Mouse (Mus musculus): ENCODE measurements around the gene Shroom1.

The Shroom1 gene

DNA sequence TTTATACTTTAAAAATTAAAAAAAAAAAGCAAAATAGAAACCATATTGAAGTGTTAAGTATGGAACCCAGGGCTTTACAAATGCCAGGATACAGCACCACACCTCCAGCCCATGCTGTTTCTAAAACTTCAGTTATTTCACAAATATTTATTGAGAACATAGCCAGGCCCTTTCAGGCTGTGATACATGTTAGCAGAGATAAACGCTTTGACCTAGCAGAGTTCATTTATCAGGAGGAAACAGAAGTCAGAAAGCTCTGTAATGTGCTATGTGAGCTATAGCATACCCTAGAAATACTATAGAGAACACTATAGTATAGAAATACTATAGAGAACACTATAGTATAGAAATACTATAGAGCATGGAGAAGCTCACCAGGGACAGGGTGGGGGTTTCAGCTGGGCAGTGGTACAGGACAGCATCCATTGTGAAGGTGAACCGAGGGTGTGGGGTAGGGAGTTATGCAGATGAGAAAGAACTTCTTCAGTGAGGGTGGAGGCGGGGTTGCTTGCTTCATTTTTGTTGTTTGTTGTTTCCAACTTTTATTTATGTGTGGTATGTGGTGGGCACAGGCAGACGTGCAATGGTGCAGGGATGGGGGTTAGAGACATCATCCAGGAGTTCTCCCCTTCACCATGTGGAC lies 24.2 kb downstream of the Shroom1 start:
- no peak for DNase-seq

DNA sequence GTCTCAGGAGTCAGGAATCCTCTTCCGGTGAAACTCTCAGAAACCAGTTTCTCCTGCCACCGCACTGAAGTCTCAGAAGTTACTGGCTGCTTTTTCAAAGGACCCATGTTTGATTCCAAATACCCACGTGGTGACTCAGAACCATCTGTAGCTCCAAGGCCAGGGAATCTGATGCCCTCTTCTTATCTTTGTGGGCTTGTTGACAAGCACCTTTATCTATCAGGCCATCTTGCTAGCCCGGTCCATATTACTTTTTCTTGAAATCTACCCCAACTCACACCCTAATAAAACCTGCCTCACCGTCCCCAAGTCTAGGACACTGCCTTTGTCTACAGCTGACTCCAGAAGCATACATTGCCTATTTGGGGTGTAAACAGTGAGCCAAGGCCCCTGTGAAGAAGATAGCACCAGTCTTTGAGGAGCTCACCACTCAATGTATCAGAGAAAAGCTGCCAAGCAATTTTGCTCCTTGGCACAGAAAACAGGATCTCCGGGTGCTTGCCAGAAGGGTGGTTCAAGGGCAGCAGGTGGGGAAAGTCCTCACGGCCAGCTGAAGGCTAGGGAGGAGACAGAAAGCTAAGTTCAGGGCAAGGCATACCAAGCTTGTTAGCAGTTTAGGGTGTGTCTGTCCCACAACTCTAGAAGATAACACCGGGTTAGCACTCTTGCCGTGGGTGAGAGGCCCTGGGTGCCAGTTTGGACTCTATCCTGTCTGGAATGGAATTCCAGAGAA lies 26.3 kb downstream of the Shroom1 start:
- peak; percentile 49 to 57 for DNase-seq

- DNase-seq: no peak
These were observed 28.7 kb downstream of the Shroom1 start for GRCm38 (mm10) chr11:53485719-53486118.

- peak in 1 of 2 experiments; percentile 21 for DNase-seq
These were observed 29.3 kb downstream of the Shroom1 start for GRCm38 (mm10) chr11:53486351-53486750.

DNA sequence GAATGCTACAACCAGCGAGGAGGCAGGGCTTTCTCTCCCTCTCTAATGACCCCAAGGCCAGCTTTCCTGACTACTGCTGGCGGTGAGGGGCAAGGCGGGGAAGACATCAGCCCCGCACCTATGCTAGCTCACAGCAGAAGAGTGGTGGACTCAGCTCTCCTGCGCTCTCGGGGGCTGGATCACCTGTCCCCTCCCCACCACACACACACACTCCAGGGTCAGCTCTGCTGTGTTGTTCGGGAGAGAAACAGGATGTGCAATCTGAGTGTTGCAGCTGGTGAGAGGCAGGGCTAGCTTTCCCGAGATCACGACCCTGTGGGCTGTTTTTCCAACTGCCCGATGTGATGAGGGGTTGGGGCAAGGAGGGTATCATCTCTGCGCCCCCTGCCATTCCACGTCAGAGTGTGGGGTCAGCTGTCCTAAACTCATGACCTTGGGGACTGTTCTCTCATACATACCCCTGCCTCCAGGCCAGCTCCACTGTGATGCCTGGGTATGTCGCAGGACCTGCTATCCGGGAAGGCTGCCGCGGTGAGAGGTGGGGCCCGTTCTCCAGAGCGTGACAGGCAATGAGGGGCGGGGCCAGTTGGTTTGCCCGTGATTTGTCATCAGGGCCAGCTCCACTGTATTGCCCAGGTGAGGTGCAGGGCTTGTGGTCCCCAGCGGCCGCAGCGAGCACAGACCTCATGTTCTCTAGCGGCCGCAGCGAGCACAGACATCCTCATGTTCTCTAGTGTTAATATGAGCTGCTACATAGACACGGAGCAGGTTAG lies 30.0 kb downstream of the Shroom1 start:
- DNase-seq: peak; percentile 78 to 83

GRCm38 (mm10) chr11:53489007-53489406 lies 32.0 kb downstream of the Shroom1 start:
- no peak for DNase-seq

GRCm38 (mm10) chr11:53489421-53489820 lies 32.4 kb downstream of the Shroom1 start:
- no peak for DNase-seq

GRCm38 (mm10) chr11:53491954-53492401 lies 35.0 kb downstream of the Shroom1 start:
- no peak for DNase-seq

GRCm38 (mm10) chr11:53493243-53493955 lies 36.4 kb downstream of the Shroom1 start:
- no peak for DNase-seq

DNA sequence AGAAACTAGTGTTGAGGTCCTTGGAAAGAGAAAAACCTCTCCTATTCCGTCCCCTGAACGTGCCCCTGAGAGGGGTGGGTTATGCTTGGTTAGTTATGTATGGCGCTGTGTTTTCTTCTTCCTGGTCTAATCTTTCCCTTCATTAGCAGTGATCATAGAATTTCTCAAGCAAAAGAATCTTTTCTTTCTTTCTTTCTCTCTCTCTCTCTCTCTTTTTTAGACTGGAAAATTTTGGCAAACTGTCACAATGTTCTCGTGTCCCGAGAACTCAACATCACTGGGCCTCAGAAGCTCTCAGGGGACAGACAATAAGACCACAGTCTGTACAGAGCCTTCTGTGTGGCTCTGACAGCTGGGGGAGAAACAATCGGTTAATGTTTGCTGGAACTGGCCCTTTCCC lies 38.4 kb downstream of the Shroom1 start:
- DNase-seq: no peak

DNA sequence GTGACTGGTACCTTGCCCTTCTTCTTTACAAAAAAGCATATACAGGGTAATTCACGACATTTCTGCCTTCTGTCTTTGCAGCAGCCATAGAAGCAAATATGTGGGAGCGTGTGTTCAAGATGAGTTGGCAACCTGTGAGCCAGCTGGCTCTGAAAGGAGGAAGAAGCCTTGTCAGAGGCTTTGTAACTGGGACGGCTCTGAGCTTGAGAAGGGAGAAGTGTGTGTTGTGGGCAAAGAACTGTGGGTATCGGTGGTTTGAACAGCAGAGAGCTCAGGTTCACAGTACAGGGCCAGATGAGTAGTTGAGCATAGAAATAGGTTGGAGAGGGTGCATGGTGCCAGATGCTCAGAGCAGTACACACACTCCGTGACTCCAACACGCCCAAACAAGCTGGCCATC lies 39.9 kb downstream of the Shroom1 start:
- peak; percentile 29 to 35 for DNase-seq

- DNase-seq: no peak
These were observed 43.6 kb downstream of the Shroom1 start for GRCm38 (mm10) chr11:53500569-53500968.

DNA sequence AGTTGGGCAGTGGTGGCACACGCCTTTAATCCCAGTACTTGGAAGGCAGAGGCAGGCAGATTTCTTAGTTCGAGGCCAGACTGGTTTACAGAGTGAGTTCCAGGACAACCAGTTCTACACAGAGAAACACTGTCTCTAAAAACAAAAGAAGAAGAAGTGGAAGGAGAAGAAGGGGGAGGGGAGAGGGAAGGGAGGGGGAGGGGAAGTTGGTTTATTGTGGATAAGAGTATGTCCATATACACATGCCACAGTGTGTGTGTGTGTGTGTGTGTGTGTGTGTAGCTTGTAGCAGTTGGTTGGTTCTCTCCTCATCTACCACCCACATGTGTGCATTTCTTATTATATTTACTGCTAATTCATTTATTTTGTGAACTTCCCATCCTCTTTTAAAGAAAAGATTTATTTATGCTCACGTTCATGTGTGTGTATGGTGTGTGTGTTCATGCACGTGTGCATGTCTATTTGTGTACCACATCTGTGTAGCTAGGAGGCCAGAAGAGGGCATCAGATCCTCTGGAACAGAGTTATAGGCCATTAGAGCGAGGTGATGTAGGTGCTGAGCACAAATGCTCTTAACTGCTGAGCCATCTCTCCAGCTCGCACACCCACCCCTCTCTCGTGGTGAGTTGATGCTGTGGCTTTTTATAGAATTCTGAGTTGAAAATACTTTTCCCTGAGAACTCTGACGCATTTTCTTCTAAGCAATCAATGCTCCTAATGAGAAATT lies 45.2 kb downstream of the Shroom1 start:
- DNase-seq: no peak

DNA sequence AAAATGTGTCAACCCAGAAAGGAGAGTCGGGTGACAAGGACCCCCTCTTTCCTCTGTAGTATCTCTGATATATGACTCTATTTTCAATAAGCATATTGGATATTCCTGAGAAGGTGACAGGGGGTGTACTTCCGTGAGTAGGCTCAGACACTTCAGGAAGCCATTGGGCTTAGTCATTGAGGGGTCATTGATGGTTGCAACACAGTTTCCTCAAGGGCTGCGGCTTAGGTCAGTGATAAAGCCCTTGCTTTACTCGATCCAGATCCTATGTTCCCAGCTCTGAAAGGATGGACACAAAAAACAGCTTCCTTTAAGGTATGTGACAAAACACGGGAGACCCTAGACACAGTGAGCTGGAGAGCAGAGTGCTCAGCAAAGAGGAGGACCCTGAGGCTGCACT lies 46.7 kb downstream of the Shroom1 start:
- DNase-seq: no peak

DNA sequence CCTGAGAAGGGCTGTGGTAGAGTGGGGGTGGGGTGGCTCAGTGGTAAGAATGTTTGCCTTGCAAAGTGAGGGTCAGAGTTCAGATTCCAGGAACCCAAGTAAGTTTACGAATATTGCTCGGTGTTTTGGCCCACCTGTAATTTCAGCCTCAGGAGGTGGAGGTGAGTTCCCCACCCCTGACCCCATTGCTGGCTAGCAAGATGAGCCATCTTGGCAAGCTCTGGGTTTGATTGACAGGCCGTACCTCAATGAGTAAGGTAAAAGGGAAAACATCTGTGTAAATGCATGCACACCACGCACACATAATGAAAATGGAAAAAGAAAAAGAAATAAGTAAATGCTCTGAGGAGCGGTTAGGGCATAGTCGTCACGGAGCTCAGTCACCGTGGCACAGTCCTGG lies 47.4 kb downstream of the Shroom1 start:
- no peak for DNase-seq

GRCm38 (mm10) chr11:53505026-53505663 lies 48.1 kb downstream of the Shroom1 start:
- peak; percentile 89 to 95 for DNase-seq

DNA sequence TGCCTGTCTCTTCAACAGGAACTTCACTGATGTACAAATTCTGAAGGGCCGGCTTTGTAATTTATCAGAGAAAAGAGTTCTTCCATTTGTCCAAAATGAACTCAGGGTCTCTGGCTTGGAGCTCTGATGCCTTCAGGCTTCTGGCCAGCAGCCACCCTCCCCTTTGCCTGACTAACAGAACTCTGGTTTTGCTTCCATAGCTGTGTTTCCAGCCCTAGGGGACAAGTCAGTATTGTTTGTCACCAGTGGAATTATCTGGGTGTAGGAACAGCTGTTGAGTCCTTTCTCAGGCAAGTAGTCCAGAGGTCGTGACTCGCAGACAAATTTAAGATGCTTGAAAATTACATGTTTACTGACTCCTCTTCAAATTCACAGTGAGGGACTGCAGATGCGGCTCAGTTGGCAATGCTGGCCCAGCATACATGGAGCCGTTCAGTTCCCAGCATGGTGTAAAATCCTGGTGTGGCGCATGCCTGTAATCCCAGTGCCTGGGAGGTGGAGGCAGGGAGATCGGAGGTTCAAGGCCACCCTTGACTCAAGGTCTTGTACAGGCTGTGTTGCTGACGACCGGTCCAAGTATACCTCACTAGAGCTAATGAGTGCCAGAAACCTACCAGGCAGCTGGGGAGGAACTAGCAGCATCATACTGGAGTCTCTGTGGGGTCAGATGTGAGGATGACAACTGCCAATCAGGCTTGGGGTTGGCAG lies 50.2 kb downstream of the Shroom1 start:
- DNase-seq: peak in 1 of 2 experiments; percentile 26

GRCm38 (mm10) chr11:53508152-53508551 lies 51.1 kb downstream of the Shroom1 start:
- DNase-seq: peak in 1 of 2 experiments; percentile 30

DNA sequence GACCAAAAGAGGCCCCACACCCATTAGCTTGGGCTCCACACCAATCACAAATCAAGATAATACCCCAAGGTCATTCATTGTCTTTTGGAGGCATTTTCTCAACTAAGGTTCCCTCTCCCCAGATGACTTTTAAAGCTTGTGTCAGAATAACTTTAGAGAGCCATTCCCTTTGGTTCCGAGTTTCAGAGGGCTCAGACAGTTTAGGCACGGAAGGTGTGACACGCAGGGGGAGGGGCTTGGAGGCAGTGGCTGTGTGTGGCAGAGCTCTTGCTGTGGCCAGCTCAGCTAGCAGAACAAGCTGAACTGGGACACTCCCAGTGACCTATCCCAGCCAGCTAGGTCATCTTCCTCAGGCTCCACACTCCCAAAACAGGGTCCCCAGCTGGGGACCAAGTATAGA lies 51.6 kb downstream of the Shroom1 start:
- no peak for DNase-seq

GRCm38 (mm10) chr11:53510351-53510750 lies 53.3 kb downstream of the Shroom1 start:
- DNase-seq: no peak
